Mouse (Mus musculus) neural tube, embryonic 10.5 days (tissue): ENCODE results near the gene Smim10l1.
A peak's percentile ranks its signal among the peaks of the same experiment; 100 is the strongest.

Experiments used
- DNase-seq: peaks from one replicate; pipeline ENCODE4 v3.0.0-alpha.2; 2017; ENCODE audit warnings: low spot score; ENCODE audit errors: extremely low spot score

Gene Smim10l1

GRCm38 (mm10) chr6:133104609-133104921, at the start of gene Smim10l1:
Gene Smim10l1 (plus strand): TSS chr6:133104909.
- no peak for DNase-seq

DNA sequence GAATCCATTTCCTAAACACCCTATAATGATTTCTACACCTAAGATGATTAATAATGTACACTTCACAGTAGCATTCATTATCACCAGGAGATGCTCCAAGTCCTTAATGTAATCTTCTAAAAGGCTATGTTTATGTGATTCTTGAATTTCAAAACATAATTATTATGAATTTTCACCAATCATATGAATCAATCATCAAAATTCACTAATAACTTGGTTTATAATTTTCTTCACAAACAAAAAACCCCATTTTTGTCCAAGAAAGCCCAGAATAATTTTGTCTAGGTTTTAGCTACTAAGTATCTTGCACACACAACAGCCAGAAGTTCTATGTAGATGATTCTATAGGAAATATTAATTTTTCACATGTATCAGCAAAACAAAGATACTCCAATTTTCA, 49.0 kb upstream of the Smim10l1 start, which contains the start of gene Tas2r140:
TSS of gene Tas2r140 (minus strand) at position 101 of the 400 bp plus-strand sequence.
- no peak for DNase-seq

DNA sequence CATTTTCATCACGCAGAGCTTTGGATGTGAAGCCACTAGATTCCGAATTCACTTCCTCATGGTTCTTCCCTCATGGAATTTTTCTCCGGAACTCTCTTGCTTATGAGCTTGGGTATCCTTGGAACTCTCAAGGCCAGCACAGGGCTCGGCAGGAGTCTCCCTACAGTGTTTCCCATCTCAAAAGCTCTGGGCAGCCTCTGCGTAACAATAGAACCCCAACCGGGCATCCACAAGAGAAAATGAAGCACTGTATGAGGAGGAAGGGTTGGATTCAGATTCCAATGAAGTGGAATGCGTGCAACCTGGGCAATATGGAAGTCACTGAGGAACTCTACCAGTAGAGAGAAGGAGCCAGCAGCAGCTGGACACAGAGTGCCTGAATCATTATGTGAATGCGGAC, 12.5 kb upstream of the Smim10l1 start:
- DNase-seq: no peak

- DNase-seq: no peak
These were observed 2.3 kb upstream of the Smim10l1 start for GRCm38 (mm10) chr6:133102430-133102829.

DNA sequence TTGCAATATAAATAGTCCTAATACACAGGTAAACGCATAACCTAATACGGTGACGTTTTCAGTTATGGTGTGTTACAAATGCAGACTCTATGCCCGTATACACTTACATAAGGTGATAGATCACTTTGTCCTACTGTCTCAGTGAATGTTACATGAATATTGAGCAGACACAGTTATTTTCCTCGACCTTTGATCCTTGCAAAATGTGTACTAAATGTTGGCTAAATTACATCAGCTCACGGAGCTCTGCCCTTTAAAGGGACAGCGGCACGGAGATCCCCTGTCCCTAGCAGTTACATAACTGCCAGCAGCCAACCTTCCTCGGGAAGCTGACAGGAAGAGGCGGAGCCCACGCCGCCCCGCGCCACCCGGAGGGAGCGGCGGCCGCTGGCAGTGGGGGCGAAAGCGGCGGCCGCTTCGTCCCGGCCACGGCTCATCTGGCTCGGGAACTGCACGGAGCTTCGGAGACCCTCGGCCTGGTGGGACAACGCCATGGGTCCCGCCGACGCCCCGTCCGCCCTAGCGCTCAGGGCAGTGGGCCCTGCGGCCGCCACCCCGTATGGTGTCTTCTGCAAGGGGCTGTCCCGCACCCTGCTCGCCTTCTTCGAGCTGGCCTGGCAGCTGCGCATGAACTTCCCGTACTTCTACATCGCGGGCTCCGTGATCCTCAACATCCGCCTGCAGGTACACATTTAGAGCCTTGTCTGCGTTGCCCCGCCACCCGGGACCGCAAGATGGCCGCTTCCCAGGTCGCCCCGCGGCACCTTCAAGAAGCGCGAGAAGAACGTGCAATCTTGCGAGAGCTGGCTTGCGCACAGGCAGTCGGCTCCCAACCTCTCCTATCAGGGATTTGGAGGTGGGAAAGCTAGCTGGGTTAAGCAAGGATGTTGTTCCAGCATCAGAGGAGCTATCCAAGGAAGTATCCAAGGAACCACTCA, 482 bp downstream of the Smim10l1 start:
- peak; percentile 83 for DNase-seq
